Mouse (Mus musculus) MEL (cell line): ENCODE measurements around the gene Bmpr1b. TPM values are rescaled to one million over a fixed set of nuclear protein-coding genes. Genes with fewer than 3 reads are reported as not detected.

Experiments
- DNase-seq: peaks from one replicate; pipeline ENCODE4 v3.0.0; 2011; ENCODE audit warnings: low read depth, low spot score
- H3K27ac ChIP-seq: 2 replicates; pipeline ENCODE4 v1.5.1; 2012; ENCODE audit warnings: low read depth, mild to moderate bottlenecking, control low read depth, low read length, moderate library complexity; ENCODE audit not compliant: control insufficient read depth
- H3K27me3 ChIP-seq, 2 experiments: fragments of 150-350 bp in 1 of 2; sonication (generic) in 1 of 2; 2 replicates each; pipeline ENCODE4 v1.6.1; 2012; ENCODE audit warnings: low read length in 2 of 2, mild to moderate bottlenecking in 2 of 2, improper control_type of control experiment in 1 of 2, moderate library complexity in 1 of 2; ENCODE audit not compliant: insufficient read depth in 2 of 2, control insufficient read depth in 1 of 2
- H3K36me3 ChIP-seq, 2 experiments: 2 replicates each; pipeline ENCODE4 v1.6.1; 2012 to 2014; ENCODE audit warnings: low read length in 2 of 2, improper control_type of control experiment in 1 of 2, inconsistent platforms in 1 of 2, mild to moderate bottlenecking in 1 of 2; ENCODE audit not compliant: insufficient read depth in 2 of 2, control insufficient read depth in 1 of 2
- H3K4me1 ChIP-seq, 2 experiments: fragments of 150-350 bp in 1 of 2; sonication (generic) in 1 of 2; 2 replicates each; pipeline ENCODE4 v1.6.1; 2012; ENCODE audit warnings: low read length in 2 of 2, improper control_type of control experiment in 1 of 2, mild to moderate bottlenecking in 1 of 2; ENCODE audit not compliant: insufficient read depth in 2 of 2, control insufficient read depth in 1 of 2
- H3K4me3 ChIP-seq, 2 experiments: fragments of 150-350 bp in 1 of 2; sonication (generic) in 1 of 2; 2 replicates each; pipeline ENCODE4 v1.5.1; 2012; ENCODE audit warnings: low read depth in 2 of 2, low read length in 2 of 2, mild to moderate bottlenecking in 2 of 2, moderate library complexity in 2 of 2, control low read depth in 1 of 2, improper control_type of control experiment in 1 of 2; ENCODE audit not compliant: control insufficient read depth in 1 of 2, insufficient read depth in 1 of 2
- H3K79me2 ChIP-seq: 2 replicates; pipeline ENCODE4 v1.6.1; 2012; ENCODE audit warnings: mild to moderate bottlenecking, low read length, moderate library complexity; ENCODE audit not compliant: control insufficient read depth, poor library complexity, insufficient read depth
- H3K9ac ChIP-seq: 2 replicates; pipeline ENCODE4 v1.6.1; 2012; ENCODE audit warnings: low read depth, mild to moderate bottlenecking, control low read depth, low read length, moderate library complexity; ENCODE audit not compliant: control insufficient read depth, poor library complexity, severe bottlenecking
- H3K9me3 ChIP-seq: fragments of 150-350 bp; sonication (generic); replicated peaks from 2 replicates; pipeline ENCODE4 v1.6.1; 2012; ENCODE audit warnings: mild to moderate bottlenecking, low read length, improper control_type of control experiment, moderate library complexity; ENCODE audit not compliant: insufficient read depth
- BHLHE40 ChIP-seq: IDR thresholded peaks from 2 replicates; pipeline ENCODE4 v1.6.1; 2012; ENCODE audit warnings: low read depth, mild to moderate bottlenecking, inconsistent platforms, low read length, improper control_type of control experiment, borderline replicate concordance
- CHD1 ChIP-seq: IDR thresholded peaks from 2 replicates; pipeline ENCODE4 v1.6.1; 2012; ENCODE audit warnings: low read depth, mild to moderate bottlenecking, inconsistent platforms, low read length, improper control_type of control experiment
- ELF1 ChIP-seq: IDR thresholded peaks from 2 replicates; pipeline ENCODE4 v1.6.1; 2014; ENCODE audit warnings: low read depth, mild to moderate bottlenecking, inconsistent platforms, low read length, improper control_type of control experiment, moderate library complexity
- EP300 ChIP-seq, 2 experiments: IDR thresholded peaks; 2 replicates each; pipeline ENCODE4 v1.6.1; 2011; ENCODE audit warnings: improper control_type of control experiment in 2 of 2, low read length in 2 of 2, low read depth in 1 of 2, mild to moderate bottlenecking in 1 of 2
- ETS1 ChIP-seq: IDR thresholded peaks from 2 replicates; pipeline ENCODE4 v1.6.1; 2012; ENCODE audit warnings: low read depth, mild to moderate bottlenecking, inconsistent platforms, low read length, improper control_type of control experiment, moderate library complexity
- GATA1 ChIP-seq: IDR thresholded peaks from 2 replicates; pipeline ENCODE4 v1.6.1; 2011; ENCODE audit warnings: low read depth, low read length, improper control_type of control experiment
- HCFC1 ChIP-seq: IDR thresholded peaks from 2 replicates; pipeline ENCODE4 v1.6.1; 2012; ENCODE audit warnings: low read depth, mild to moderate bottlenecking, inconsistent platforms, low read length, improper control_type of control experiment, moderate library complexity
- MAFK ChIP-seq: IDR thresholded peaks from 2 replicates; pipeline ENCODE4 v1.6.1; 2011; ENCODE audit warnings: low read depth, mild to moderate bottlenecking, low read length, improper control_type of control experiment, borderline replicate concordance
- MAX ChIP-seq: IDR thresholded peaks from 2 replicates; pipeline ENCODE4 v1.6.1; 2011; ENCODE audit warnings: low read length, improper control_type of control experiment
- MAZ ChIP-seq: IDR thresholded peaks from 2 replicates; pipeline ENCODE4 v1.6.1; 2012; ENCODE audit warnings: low read depth, mild to moderate bottlenecking, inconsistent platforms, low read length, improper control_type of control experiment
- MEF2A ChIP-seq: IDR thresholded peaks from 2 replicates; pipeline ENCODE4 v1.6.1; 2014; ENCODE audit warnings: low read depth, mild to moderate bottlenecking, inconsistent platforms, low read length, improper control_type of control experiment; ENCODE audit not compliant: poor library complexity, insufficient replicate concordance, severe bottlenecking; ENCODE audit errors: extremely low read depth
- MXI1 ChIP-seq: IDR thresholded peaks from 2 replicates; pipeline ENCODE4 v1.6.1; 2011; ENCODE audit warnings: mild to moderate bottlenecking, low read depth, low read length, improper control_type of control experiment
- MYB ChIP-seq: IDR thresholded peaks from 2 replicates; pipeline ENCODE4 v1.6.1; 2011; ENCODE audit warnings: mild to moderate bottlenecking, low read depth, low read length, improper control_type of control experiment
- NRF1 ChIP-seq: IDR thresholded peaks from 2 replicates; pipeline ENCODE4 v1.6.1; 2014; ENCODE audit warnings: low read depth, mild to moderate bottlenecking, inconsistent platforms, low read length, improper control_type of control experiment, moderate library complexity; ENCODE audit not compliant: poor library complexity, insufficient read depth, severe bottlenecking
- POLR2AphosphoS2 ChIP-seq: IDR thresholded peaks from 2 replicates; pipeline ENCODE4 v1.6.1; 2011; ENCODE audit warnings: low read length, improper control_type of control experiment
- POLR2AphosphoS5 ChIP-seq: IDR thresholded peaks from 2 replicates; pipeline ENCODE4 v1.6.1; 2012; ENCODE audit warnings: low read depth, borderline replicate concordance, mild to moderate bottlenecking, inconsistent platforms, low read length, moderate library complexity, mixed read lengths
- SIN3A ChIP-seq: IDR thresholded peaks from 2 replicates; pipeline ENCODE4 v1.6.1; 2012; ENCODE audit warnings: low read length, improper control_type of control experiment, inconsistent platforms
- TAL1 ChIP-seq: IDR thresholded peaks from 2 replicates; pipeline ENCODE4 v1.6.1; 2012; ENCODE audit warnings: mild to moderate bottlenecking, inconsistent platforms, low read length, moderate library complexity, mixed read lengths
- TBP ChIP-seq: IDR thresholded peaks from 2 replicates; pipeline ENCODE4 v1.8.0; 2011; ENCODE audit warnings: low read depth, low read length, improper control_type of control experiment
- UBTF ChIP-seq: IDR thresholded peaks from 2 replicates; pipeline ENCODE4 v1.6.1; 2012; ENCODE audit warnings: low read depth, mild to moderate bottlenecking, inconsistent platforms, low read length, improper control_type of control experiment, moderate library complexity, borderline replicate concordance; ENCODE audit not compliant: insufficient read depth
- ZC3H11A ChIP-seq: IDR thresholded peaks from 2 replicates; pipeline ENCODE4 v1.6.1; 2012; ENCODE audit warnings: low read depth, mild to moderate bottlenecking, inconsistent platforms, low read length, improper control_type of control experiment
- ZKSCAN1 ChIP-seq: IDR thresholded peaks from 2 replicates; pipeline ENCODE4 v1.6.1; 2012; ENCODE audit warnings: low read depth, mild to moderate bottlenecking, inconsistent platforms, low read length, improper control_type of control experiment, moderate library complexity
- ZMIZ1 ChIP-seq: IDR thresholded peaks from 2 replicates; pipeline ENCODE4 v1.6.1; 2012; ENCODE audit warnings: low read depth, mild to moderate bottlenecking, inconsistent platforms, low read length, improper control_type of control experiment, moderate library complexity
- polyA plus RNA-seq, 2 experiments: library from polyadenylated mRNA; stranded (reverse) in 1 of 2; unstranded in 1 of 2; fragments of >175 nt in 1 of 2; fragments of >200 nt in 1 of 2; gene quantifications; 2 replicates each; pipeline versions ENCODE4 v1.2.1 to v1.2.4; 2012; ENCODE audit warnings: low replicate concordance in 2 of 2, low read depth in 1 of 2; ENCODE audit not compliant: insufficient read length in 2 of 2, insufficient read depth in 1 of 2, missing spikeins in 1 of 2
- total RNA-seq: library from RNA; depleted of rRNA; stranded (reverse); fragments of 300-350 nt; gene quantifications from 2 replicates; pipeline ENCODE4 v1.2.3, GENCODE M21; 2012

Gene Bmpr1b
- total and polyA plus RNA-seq, 3 experiments, result not detected

DNA sequence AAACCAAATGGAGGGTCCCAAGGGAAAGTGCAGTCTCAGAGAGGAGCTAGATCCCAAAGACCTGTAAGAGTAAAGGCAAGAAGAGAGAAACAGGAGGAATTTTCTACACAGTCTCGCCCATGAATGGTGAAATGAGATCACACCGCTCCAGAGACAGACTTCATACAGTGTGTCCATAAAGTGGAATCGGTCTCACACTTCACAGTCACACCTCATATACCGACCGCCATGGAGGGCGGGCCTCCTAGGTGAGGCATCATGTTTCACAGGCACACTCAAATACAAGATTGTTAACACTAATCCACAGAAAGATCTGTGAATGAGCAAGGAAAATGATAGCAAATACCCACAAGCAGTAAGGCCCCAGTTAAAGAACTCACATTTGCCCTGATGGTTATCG lies 149.5 kb downstream of the Bmpr1b start:
- Histone ChIP-seq H3K4me1 (no peaks in the 10 kb centered on the region), H3K9ac (no peak overlapping the region), H3K79me2 (no peaks in the 10 kb centered on the region), H3K9me3 (no peaks in the 10 kb centered on the region), H3K36me3 (no peaks in the 10 kb centered on the region), H3K27me3 (no peaks in the 10 kb centered on the region), H3K4me3 (no peak overlapping the region), H3K27ac (no peak overlapping the region)
- TF ChIP-seq POLR2AphosphoS5 (no peak), NRF1 (no peak), ZC3H11A (no peak), SIN3A (no peak), MAZ (no peak), BHLHE40 (no peak), ZKSCAN1 (no peak), ZMIZ1 (no peak), POLR2AphosphoS2 (no peak)
- DNase-seq, result no peak

DNA sequence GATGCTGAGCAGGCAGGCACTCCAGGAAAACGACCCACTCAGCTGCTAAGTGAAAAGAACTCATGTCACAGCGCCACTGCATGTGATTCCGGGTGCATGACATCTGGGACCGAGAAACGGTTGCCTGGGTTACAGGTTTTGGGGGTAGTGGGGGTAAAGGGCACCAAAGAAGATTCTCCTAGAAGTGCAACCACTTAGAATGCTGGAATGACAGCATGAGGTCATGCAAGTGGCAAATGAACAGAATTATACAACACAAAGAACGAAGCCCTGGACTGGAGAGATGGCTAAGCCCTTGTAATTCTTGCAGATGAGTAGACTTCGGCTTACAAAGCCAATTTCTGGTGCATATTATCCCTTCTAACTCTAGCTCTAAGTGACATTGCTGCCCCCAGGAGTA lies 184.7 kb downstream of the Bmpr1b start:
- Histone ChIP-seq H3K9me3 (no peaks in the 10 kb centered on the region), H3K36me3 (no peaks in the 10 kb centered on the region), H3K27me3 (no peaks in the 10 kb centered on the region), H3K4me1 (no peaks in the 10 kb centered on the region), H3K27ac (no peak overlapping the region), H3K79me2 (no peaks in the 10 kb centered on the region), H3K9ac (no peak overlapping the region), H3K4me3 (no peak overlapping the region)
- DNase-seq, result no peak
- TF ChIP-seq MAFK (no peak), MEF2A (no peak), GATA1 (no peak), TAL1 (no peak), EP300 (IDR thresholded peaks at IDR 0.05; ENCODE audit: low read depth in 1 of 2, low read length in 2 of 2) (no peak), BHLHE40 (no peak), ELF1 (no peak), ETS1 (no peak), HCFC1 (no peak), TBP (no peak), MXI1 (no peak), CHD1 (no peak), UBTF (no peak), NRF1 (no peak), MAX (no peak), MYB (no peak)
